Mouse (Mus musculus) limb, embryonic 12.5 days (tissue): ENCODE measurements around the gene Metap2. TPM values are rescaled to one million over a fixed set of nuclear protein-coding genes. Genes with fewer than 3 reads are reported as not detected.

ENCODE experiments used
- ATAC-seq: fragments of 200-750 bp; cut with Nextera tagmentation; 2 replicates; pipeline ENCODE4 v1.8.0; 2017; ENCODE audit warnings: low read depth, moderate TSS enrichment; ENCODE audit not compliant: insufficient number of reproducible peaks, insufficient read depth, low FRiP score, low TSS enrichment
- H3K27ac ChIP-seq: fragments of 300-500 bp; sonication (generic); 2 replicates; pipeline ENCODE4 v1.5.1; 2016; ENCODE audit warnings: mild to moderate bottlenecking, moderate library complexity
- H3K27me3 ChIP-seq: fragments of 300-500 bp; sonication (generic); 2 replicates; pipeline ENCODE4 v1.6.1; 2016; ENCODE audit warnings: mild to moderate bottlenecking, moderate library complexity
- H3K36me3 ChIP-seq: fragments of 300-500 bp; sonication (generic); 2 replicates; pipeline ENCODE4 v1.6.1; 2016; ENCODE audit warnings: mild to moderate bottlenecking, moderate library complexity
- H3K4me1 ChIP-seq: fragments of 300-500 bp; sonication (generic); replicated peaks from 2 replicates; pipeline ENCODE4 v1.6.1; 2016
- H3K4me2 ChIP-seq: fragments of 300-500 bp; sonication (generic); 2 replicates; pipeline ENCODE4 v1.6.1; 2016; ENCODE audit warnings: mild to moderate bottlenecking, moderate library complexity
- H3K4me3 ChIP-seq: fragments of 300-500 bp; sonication (generic); replicated peaks from 2 replicates; pipeline ENCODE4 v1.5.1; 2016; ENCODE audit warnings: mild to moderate bottlenecking
- H3K9ac ChIP-seq: fragments of 300-500 bp; sonication (generic); replicated peaks from 2 replicates; pipeline ENCODE4 v1.6.1; 2016; ENCODE audit warnings: mild to moderate bottlenecking, moderate library complexity
- H3K9me3 ChIP-seq: fragments of 300-500 bp; sonication (generic); 2 replicates; pipeline ENCODE4 v1.6.1; 2016; ENCODE audit warnings: mild to moderate bottlenecking, moderate library complexity
- WGBS: fragments of 180-500 bp; shearing (Covaris S2); methylation state at CpG from one replicate; pipeline ENCODE4 v1.1.7; 2016; 5-methylcytosine and 5-hydroxymethylcytosine counted together
- polyA plus RNA-seq: library from polyadenylated mRNA; unstranded; fragments of >200 nt; fragmentation: Nextera tagmentation; extraction: Ambion mirVana; gene quantifications from 2 replicates; pipeline ENCODE4 v1.2.1, GENCODE M21; 2016

Gene Metap2
- polyA plus RNA-seq, 1 experiment from 2014 or later = 207 TPM

GRCm38 (mm10) chr10:93911326-93911725, 14.4 kb upstream of the Metap2 start:
- Histone ChIP-seq H3K4me3 (no peak overlapping the region), H3K4me2 (no peak overlapping the region), H3K9ac (no peak overlapping the region), H3K27ac (no peak overlapping the region), H3K27me3 (no peaks in the 10 kb centered on the region), H3K4me1 (peaks cover 22% of the 10 kb centered on the region), H3K36me3 (no peaks in the 10 kb centered on the region), H3K9me3 (no peaks in the 10 kb centered on the region)
- no peak for ATAC-seq
- WGBS = 69% methylated on average over 5 of the region's 5 CpGs

GRCm38 (mm10) chr10:93909811-93910446, 13.0 kb upstream of the Metap2 start:
- ATAC-seq = no peak
- WGBS = 18% methylated on average over 5 of the region's 5 CpGs
- peaks cover 8% of the 10 kb centered on the region for H3K4me1 ChIP-seq

DNA sequence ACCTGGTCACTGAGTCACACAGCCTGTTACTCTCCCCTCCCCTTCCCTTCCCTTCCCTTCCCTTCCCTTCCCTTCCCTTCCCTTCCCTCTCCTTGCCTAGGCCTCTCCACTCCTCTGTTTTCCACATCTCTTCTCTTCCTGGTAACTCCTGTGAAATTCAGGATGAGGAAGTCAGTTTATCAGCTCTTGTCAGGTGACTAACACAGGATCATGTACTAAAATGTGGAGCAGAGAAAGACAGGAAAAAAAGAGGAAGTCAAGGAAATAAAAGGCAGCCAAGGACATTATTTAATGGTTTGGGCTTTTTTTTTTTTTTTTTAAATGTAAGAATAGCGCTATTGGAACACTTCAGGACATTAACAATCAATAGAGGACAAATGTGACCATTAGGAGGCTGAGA, 12.1 kb upstream of the Metap2 start:
- H3K9me3 ChIP-seq = no peaks in the 10 kb centered on the region
- H3K9ac ChIP-seq = no peak overlapping the region
- 87% methylated on average over 1 of the region's 1 CpGs for WGBS
- H3K4me3 ChIP-seq = no peak overlapping the region
- no peaks in the 10 kb centered on the region for H3K36me3 ChIP-seq
- ATAC-seq = no peak
- peaks cover 6% of the 10 kb centered on the region for H3K4me1 ChIP-seq
- H3K4me2 ChIP-seq = no peak overlapping the region
- no peaks in the 10 kb centered on the region for H3K27me3 ChIP-seq
- H3K27ac ChIP-seq = no peak overlapping the region

More at GRCm38 (mm10) chr10:93909811-93910446, 13.0 kb upstream of the Metap2 start:
- Histone ChIP-seq H3K9me3 (no peaks in the 10 kb centered on the region), H3K36me3 (no peaks in the 10 kb centered on the region), H3K9ac (no peak overlapping the region), H3K4me3 (no peak overlapping the region), H3K27me3 (no peaks in the 10 kb centered on the region), H3K4me2 (no peak overlapping the region), H3K27ac (no peak overlapping the region)

GRCm38 (mm10) chr10:93908540-93908939, 11.6 kb upstream of the Metap2 start:
- H3K9ac ChIP-seq = no peak overlapping the region
- ATAC-seq = no peak
- no peak overlapping the region for H3K4me3 ChIP-seq
- no peaks in the 10 kb centered on the region for H3K9me3 ChIP-seq
- H3K36me3 ChIP-seq = no peaks in the 10 kb centered on the region
- H3K27ac ChIP-seq = no peak overlapping the region
- peaks cover 6% of the 10 kb centered on the region for H3K4me1 ChIP-seq
- 92% methylated on average over 7 of the region's 7 CpGs for WGBS
- H3K27me3 ChIP-seq = no peaks in the 10 kb centered on the region
- no peak overlapping the region for H3K4me2 ChIP-seq

DNA sequence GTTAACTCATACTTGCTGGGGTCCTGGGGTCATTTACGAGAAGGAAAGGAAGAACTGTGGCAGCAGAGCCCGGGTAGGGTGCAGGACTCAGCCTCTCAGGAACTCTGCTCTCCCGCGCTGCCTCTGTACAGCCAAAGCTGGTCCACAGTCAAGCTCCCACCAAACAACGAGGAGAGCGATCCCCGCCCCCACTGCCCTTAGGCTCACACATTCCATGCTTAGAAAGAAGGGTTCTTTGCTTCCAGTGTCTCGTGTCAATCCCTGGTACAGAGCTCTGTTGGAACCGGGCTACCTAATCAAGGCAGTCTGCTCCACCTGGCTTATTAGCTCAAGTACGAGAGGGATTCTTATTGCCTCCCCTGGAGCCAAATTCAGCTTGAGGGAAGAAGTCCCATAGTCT, 10.5 kb upstream of the Metap2 start:
- Histone ChIP-seq H3K9me3 (no peaks in the 10 kb centered on the region), H3K27me3 (no peaks in the 10 kb centered on the region), H3K4me3 (no peak overlapping the region), H3K9ac (no peak overlapping the region), H3K27ac (no peak overlapping the region), H3K4me1 (peaks cover 6% of the 10 kb centered on the region), H3K4me2 (no peak overlapping the region), H3K36me3 (no peaks in the 10 kb centered on the region)
- WGBS = 24% methylated on average over 10 of the region's 10 CpGs
- ATAC-seq = no peak

GRCm38 (mm10) chr10:93899907-93900306, 3.0 kb upstream of the Metap2 start:
- H3K4me1 ChIP-seq = no peaks in the 10 kb centered on the region
- H3K27me3 ChIP-seq = no peaks in the 10 kb centered on the region
- WGBS = 89% methylated on average over 11 of the region's 11 CpGs
- H3K27ac ChIP-seq = no peak overlapping the region
- H3K9me3 ChIP-seq = no peaks in the 10 kb centered on the region
- ATAC-seq = no peak
- H3K9ac ChIP-seq = no peak overlapping the region
- no peak overlapping the region for H3K4me2 ChIP-seq
- H3K4me3 ChIP-seq = no peak overlapping the region
- H3K36me3 ChIP-seq = no peaks in the 10 kb centered on the region

DNA sequence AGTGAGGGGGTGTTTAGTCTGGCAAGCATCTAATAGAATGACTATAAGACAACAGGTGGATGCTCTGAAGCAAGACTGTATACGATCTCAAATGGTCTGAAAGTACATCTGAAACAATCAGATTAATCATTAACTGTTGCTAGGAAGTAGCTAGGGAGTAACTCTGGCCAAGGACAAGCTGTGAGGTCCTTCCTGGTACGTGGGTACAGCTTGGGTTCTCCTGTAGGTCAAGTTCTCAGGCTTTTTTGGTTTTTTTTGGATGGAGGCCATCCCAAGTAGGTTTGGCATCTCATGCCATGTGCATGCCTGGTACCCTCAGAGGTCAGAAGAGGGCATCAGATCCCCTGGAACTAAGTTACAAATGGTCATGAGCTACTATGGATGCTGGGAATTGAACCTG, 2.4 kb upstream of the Metap2 start:
- 71% methylated on average over 2 of the region's 2 CpGs for WGBS

GRCm38 (mm10) chr10:93892551-93892950, 4.3 kb downstream of the Metap2 start:
- no peak overlapping the region for H3K4me3 ChIP-seq
- no peaks in the 10 kb centered on the region for H3K9me3 ChIP-seq
- peaks cover 10% of the 10 kb centered on the region for H3K4me1 ChIP-seq
- WGBS = 95% methylated on average over 4 of the region's 4 CpGs
- H3K4me2 ChIP-seq = no peak overlapping the region
- H3K9ac ChIP-seq = no peak overlapping the region
- ATAC-seq = no peak
- H3K27me3 ChIP-seq = no peaks in the 10 kb centered on the region
- no peaks in the 10 kb centered on the region for H3K36me3 ChIP-seq
- H3K27ac ChIP-seq = no peak overlapping the region

More for the DNA sequence above, 2.4 kb upstream of the Metap2 start:
- no peaks in the 10 kb centered on the region for H3K4me1 ChIP-seq
- no peak for ATAC-seq
- no peaks in the 10 kb centered on the region for H3K9me3 ChIP-seq
- H3K4me3 ChIP-seq = no peak overlapping the region
- no peaks in the 10 kb centered on the region for H3K27me3 ChIP-seq
- no peak overlapping the region for H3K9ac ChIP-seq
- no peaks in the 10 kb centered on the region for H3K36me3 ChIP-seq
- no peak overlapping the region for H3K27ac ChIP-seq
- no peak overlapping the region for H3K4me2 ChIP-seq

DNA sequence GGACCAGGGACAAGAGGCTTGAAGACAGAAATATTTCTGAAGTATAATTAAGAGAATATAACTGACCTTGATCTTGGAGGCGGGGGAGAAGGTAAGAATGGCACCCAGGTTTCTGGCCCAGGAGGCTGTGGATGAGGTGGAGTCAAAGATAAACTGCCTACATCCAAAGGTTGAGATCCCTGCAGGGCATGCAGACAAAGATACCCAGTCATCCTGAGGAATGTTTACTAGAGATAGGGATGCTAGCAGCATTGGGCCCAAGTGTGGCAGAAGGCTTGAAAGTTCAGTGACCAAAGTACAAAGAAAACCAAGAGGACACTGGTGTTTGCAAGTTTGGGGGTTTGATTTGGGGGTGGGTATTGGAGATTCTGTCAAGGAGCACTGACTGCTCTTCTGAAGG, 5.9 kb downstream of the Metap2 start:
- no peak for ATAC-seq
- H3K9me3 ChIP-seq = no peaks in the 10 kb centered on the region
- H3K4me3 ChIP-seq = no peak overlapping the region
- no peak overlapping the region for H3K27ac ChIP-seq
- peaks cover 10% of the 10 kb centered on the region for H3K4me1 ChIP-seq
- WGBS = 100% methylated on average over 1 of the region's 1 CpGs
- no peak overlapping the region for H3K4me2 ChIP-seq
- H3K9ac ChIP-seq = no peak overlapping the region
- peaks cover 11% of the 10 kb centered on the region for H3K36me3 ChIP-seq
- no peaks in the 10 kb centered on the region for H3K27me3 ChIP-seq

DNA sequence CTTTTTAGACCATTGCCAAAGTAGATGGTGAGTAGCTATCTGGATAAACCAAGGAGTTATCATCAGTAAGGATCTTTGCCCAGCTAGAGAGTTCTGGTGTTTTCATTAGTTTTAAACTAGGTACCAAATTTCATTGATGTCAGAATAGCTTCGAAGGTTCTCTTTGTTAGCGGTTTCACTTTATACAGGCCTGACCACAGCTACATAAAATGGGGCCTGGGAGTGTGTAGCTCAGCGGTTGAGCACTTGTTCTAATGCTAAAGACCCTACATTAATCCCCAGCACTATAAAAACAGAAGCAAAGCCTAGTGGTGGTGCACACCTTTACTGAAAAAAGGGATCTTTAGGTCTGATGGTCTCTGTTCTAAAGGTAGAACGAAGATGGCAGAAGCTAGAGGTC, 6.3 kb downstream of the Metap2 start:
- Histone ChIP-seq H3K9ac (peak overlapping the region; percentile 93; the same call in 1 of the 2 replicates), H3K4me2 (peak overlapping the region; percentile 90), H3K27me3 (no peaks in the 10 kb centered on the region), H3K4me1 (peaks cover 10% of the 10 kb centered on the region), H3K4me3 (no peak overlapping the region), H3K36me3 (peaks cover 15% of the 10 kb centered on the region), H3K9me3 (no peaks in the 10 kb centered on the region), H3K27ac (no peak overlapping the region)
- WGBS = 74% methylated on average over 4 of the region's 4 CpGs
- no peak for ATAC-seq

GRCm38 (mm10) chr10:93889976-93890375, 6.9 kb downstream of the Metap2 start:
- WGBS = 1% methylated on average over 22 of the region's 22 CpGs
- peaks cover 21% of the 10 kb centered on the region for H3K36me3 ChIP-seq
- peak overlapping the region; percentile 89 for H3K27ac ChIP-seq
- no peaks in the 10 kb centered on the region for H3K27me3 ChIP-seq
- H3K9me3 ChIP-seq = no peaks in the 10 kb centered on the region
- peaks cover 10% of the 10 kb centered on the region for H3K4me1 ChIP-seq
- H3K9ac ChIP-seq = peak overlapping the region; percentile 93
- H3K4me2 ChIP-seq = peak overlapping the region; percentile 90
- peak overlapping the region; percentile 77 for H3K4me3 ChIP-seq
- ATAC-seq = no peak

- no peaks in the 10 kb centered on the region for H3K27me3 ChIP-seq
- peak; percentile 97 for ATAC-seq
- H3K4me3 ChIP-seq = peak overlapping the region; percentile 77
- H3K9me3 ChIP-seq = no peaks in the 10 kb centered on the region
- peaks cover 10% of the 10 kb centered on the region for H3K4me1 ChIP-seq
- peak overlapping the region; percentile 93 for H3K9ac ChIP-seq
- H3K27ac ChIP-seq = peak overlapping the region; percentile 89
- H3K36me3 ChIP-seq = peaks cover 25% of the 10 kb centered on the region
- H3K4me2 ChIP-seq = peak overlapping the region; percentile 90
- 0% methylated on average over 24 of the region's 30 CpGs for WGBS
These were observed 7.3 kb downstream of the Metap2 start for GRCm38 (mm10) chr10:93889579-93889950.
